Mouse (Mus musculus) midbrain, embryonic 16.5 days (tissue): ENCODE data around the gene Tet2. TPM values are rescaled to one million over a fixed set of nuclear protein-coding genes. Genes with fewer than 3 reads are reported as not detected.

Experiments used
- ATAC-seq: fragments of 200-750 bp; cut with Nextera tagmentation; 2 replicates; pipeline ENCODE4 v1.8.0; 2017; ENCODE audit warnings: moderate TSS enrichment
- H3K27ac ChIP-seq: fragments of 300-500 bp; sonication (generic); 2 replicates; pipeline ENCODE4 v1.5.1; 2014; ENCODE audit warnings: mild to moderate bottlenecking, low read length, mixed read lengths
- H3K27me3 ChIP-seq: fragments of 300-500 bp; sonication (generic); 2 replicates; pipeline ENCODE4 v1.6.1; 2014; ENCODE audit warnings: low read depth, low read length, mixed read lengths; ENCODE audit not compliant: control insufficient read depth, insufficient read depth
- H3K36me3 ChIP-seq: fragments of 300-500 bp; sonication (generic); 2 replicates; pipeline ENCODE4 v1.6.1; 2014; ENCODE audit warnings: mild to moderate bottlenecking, low read length, moderate library complexity, mixed read lengths; ENCODE audit not compliant: control insufficient read depth, insufficient read depth
- H3K4me1 ChIP-seq: fragments of 300-500 bp; sonication (generic); 2 replicates; pipeline ENCODE4 v1.6.1; 2014; ENCODE audit warnings: mild to moderate bottlenecking, low read length, mixed read lengths; ENCODE audit not compliant: control insufficient read depth, insufficient read depth
- H3K4me2 ChIP-seq: fragments of 300-500 bp; sonication (generic); 2 replicates; pipeline ENCODE4 v1.6.1; 2014; ENCODE audit warnings: mild to moderate bottlenecking, low read length, mixed read lengths
- H3K4me3 ChIP-seq: fragments of 300-500 bp; sonication (generic); 2 replicates; pipeline ENCODE4 v1.5.1; 2014; ENCODE audit warnings: low read depth, mild to moderate bottlenecking, low read length, moderate library complexity, mixed read lengths
- H3K9ac ChIP-seq: fragments of 300-500 bp; sonication (generic); 2 replicates; pipeline ENCODE4 v1.6.1; 2014; ENCODE audit warnings: low read depth, low read length, mixed read lengths
- H3K9me3 ChIP-seq: fragments of 300-500 bp; sonication (generic); replicated peaks from 2 replicates; pipeline ENCODE4 v1.6.1; 2014; ENCODE audit warnings: mild to moderate bottlenecking, low read length, mixed read lengths; ENCODE audit not compliant: control insufficient read depth, poor library complexity, severe bottlenecking
- WGBS: fragments of 180-500 bp; shearing (Covaris S2); extraction: QIAGEN DNeasy Blood & Tissue Kit; methylation state at CpG from one replicate; pipeline ENCODE4 v1.1.7; 2014; 5-methylcytosine and 5-hydroxymethylcytosine counted together
- polyA plus RNA-seq: library from polyadenylated mRNA; unstranded; fragments of >200 nt; fragmentation: Nextera tagmentation; extraction: Ambion mirVana; gene quantifications from 2 replicates; pipeline ENCODE4 v1.2.1, GENCODE M21; 2015

The Tet2 gene
- polyA plus RNA-seq, 1 experiment from 2014 or later = 20.6 TPM

GRCm38 (mm10) chr3:133579140-133579539 is 34.2 kb upstream of the Tet2 start:
- Histone ChIP-seq H3K4me2 (no peak overlapping the region), H3K4me3 (no peak overlapping the region)
- 60% methylated on average over 9 of the region's 9 CpGs for WGBS

GRCm38 (mm10) chr3:133574969-133575368 is 30.0 kb upstream of the Tet2 start:
- Histone ChIP-seq H3K9ac (no peak overlapping the region), H3K4me3 (no peak overlapping the region), H3K36me3 (no peaks in the 10 kb centered on the region), H3K4me1 (no peaks in the 10 kb centered on the region), H3K9me3 (no peaks in the 10 kb centered on the region), H3K4me2 (no peak overlapping the region), H3K27me3 (no peaks in the 10 kb centered on the region; the same call in 1 of the 2 replicates), H3K27ac (no peak overlapping the region)
- no peak for ATAC-seq
- 75% methylated on average over 6 of the region's 6 CpGs for WGBS

More at GRCm38 (mm10) chr3:133579140-133579539, 34.2 kb upstream of the Tet2 start:
- H3K9ac ChIP-seq = no peak overlapping the region
- no peak for ATAC-seq
- no peaks in the 10 kb centered on the region for H3K36me3 ChIP-seq
- no peaks in the 10 kb centered on the region for H3K27me3 ChIP-seq
- no peaks in the 10 kb centered on the region for H3K9me3 ChIP-seq
- no peaks in the 10 kb centered on the region for H3K4me1 ChIP-seq
- no peak overlapping the region for H3K27ac ChIP-seq

- WGBS = 77% methylated on average over 5 of the region's 5 CpGs
- Histone ChIP-seq H3K9me3 (no peaks in the 10 kb centered on the region), H3K4me3 (no peak overlapping the region), H3K27me3 (no peaks in the 10 kb centered on the region; the same call in 1 of the 2 replicates), H3K4me2 (no peak overlapping the region), H3K27ac (no peak overlapping the region), H3K36me3 (no peaks in the 10 kb centered on the region), H3K9ac (no peak overlapping the region), H3K4me1 (no peaks in the 10 kb centered on the region)
- no peak for ATAC-seq
Observed at GRCm38 (mm10) chr3:133571961-133572360, 27.0 kb upstream of the Tet2 start.

- no peaks in the 10 kb centered on the region for H3K4me1 ChIP-seq
- no peaks in the 10 kb centered on the region for H3K27me3 ChIP-seq
- H3K27ac ChIP-seq = no peak overlapping the region
- no peak overlapping the region for H3K9ac ChIP-seq
- H3K4me3 ChIP-seq = no peak overlapping the region
- no peaks in the 10 kb centered on the region for H3K9me3 ChIP-seq
- H3K36me3 ChIP-seq = no peaks in the 10 kb centered on the region
- ATAC-seq = no peak
- 88% methylated on average over 2 of the region's 2 CpGs for WGBS
- H3K4me2 ChIP-seq = no peak overlapping the region
Observed at GRCm38 (mm10) chr3:133563503-133564205, 18.7 kb upstream of the Tet2 start.

- H3K4me1 ChIP-seq = no peaks in the 10 kb centered on the region
- H3K27me3 ChIP-seq = no peaks in the 10 kb centered on the region
- H3K4me3 ChIP-seq = no peak overlapping the region
- no peaks in the 10 kb centered on the region for H3K9me3 ChIP-seq
- no peak overlapping the region for H3K9ac ChIP-seq
- no peak overlapping the region for H3K27ac ChIP-seq
- peak; percentile 80 for ATAC-seq
- no peaks in the 10 kb centered on the region for H3K36me3 ChIP-seq
- H3K4me2 ChIP-seq = no peak overlapping the region
- WGBS = 86% methylated on average over 6 of the region's 6 CpGs
Observed at GRCm38 (mm10) chr3:133559413-133560114, 14.6 kb upstream of the Tet2 start.

GRCm38 (mm10) chr3:133557602-133558001 is 12.7 kb upstream of the Tet2 start:
- no peak overlapping the region for H3K4me3 ChIP-seq
- 68% methylated on average over 6 of the region's 6 CpGs for WGBS
- no peaks in the 10 kb centered on the region for H3K36me3 ChIP-seq
- H3K4me2 ChIP-seq = no peak overlapping the region
- H3K27me3 ChIP-seq = no peaks in the 10 kb centered on the region
- no peaks in the 10 kb centered on the region for H3K4me1 ChIP-seq
- H3K9ac ChIP-seq = no peak overlapping the region
- no peak overlapping the region for H3K27ac ChIP-seq
- H3K9me3 ChIP-seq = no peaks in the 10 kb centered on the region
- ATAC-seq = no peak

GRCm38 (mm10) chr3:133557154-133557553 is 12.2 kb upstream of the Tet2 start:
- Histone ChIP-seq H3K36me3 (no peaks in the 10 kb centered on the region), H3K27ac (no peak overlapping the region), H3K4me3 (no peak overlapping the region), H3K4me1 (no peaks in the 10 kb centered on the region), H3K4me2 (no peak overlapping the region), H3K27me3 (no peaks in the 10 kb centered on the region), H3K9ac (no peak overlapping the region), H3K9me3 (no peaks in the 10 kb centered on the region)
- ATAC-seq = no peak
- WGBS = 76% methylated on average over 7 of the region's 7 CpGs

- no peak for ATAC-seq
Observed at GRCm38 (mm10) chr3:133555378-133555777, 10.4 kb upstream of the Tet2 start.

GRCm38 (mm10) chr3:133554552-133555067 is 9.7 kb upstream of the Tet2 start:
- H3K27me3 ChIP-seq = no peaks in the 10 kb centered on the region
- H3K9ac ChIP-seq = no peak overlapping the region
- no peak overlapping the region for H3K27ac ChIP-seq
- no peak for ATAC-seq
- no peaks in the 10 kb centered on the region for H3K36me3 ChIP-seq
- no peaks in the 10 kb centered on the region for H3K4me1 ChIP-seq
- H3K4me2 ChIP-seq = no peak overlapping the region
- no peaks in the 10 kb centered on the region for H3K9me3 ChIP-seq
- H3K4me3 ChIP-seq = no peak overlapping the region
- WGBS = 85% methylated on average over 6 of the region's 6 CpGs

More at GRCm38 (mm10) chr3:133555378-133555777, 10.4 kb upstream of the Tet2 start:
- Histone ChIP-seq H3K4me2 (no peak overlapping the region), H3K4me1 (no peaks in the 10 kb centered on the region), H3K9me3 (no peaks in the 10 kb centered on the region), H3K27ac (no peak overlapping the region), H3K4me3 (no peak overlapping the region), H3K27me3 (no peaks in the 10 kb centered on the region), H3K9ac (no peak overlapping the region), H3K36me3 (no peaks in the 10 kb centered on the region)
- WGBS = 83% methylated on average over 7 of the region's 7 CpGs
